Mouse (Mus musculus) frontal cortex, adult (tissue): ENCODE measurements at regions not wholly inside any gene's neighbourhood (a gene's known extent, or its start where the extent isn't known, plus 50 kb on each side); places are given as distances from the start of the nearest gene placed in this dataset.

Experiments
- ATAC-seq: cut with Nextera tagmentation; 2 replicates; pipeline ENCODE4 v1.9.2; 2017; ENCODE audit warnings: mild to moderate bottlenecking, moderate library complexity, mixed read lengths; ENCODE audit not compliant: low TSS enrichment

GRCm38 (mm10) chr3:140875500-140876200 is 336.5 kb downstream of the Pdha2 start:
- no peak for ATAC-seq

- no peak for ATAC-seq
These were observed 337.9 kb downstream of the Pdha2 start for GRCm38 (mm10) chr3:140874070-140874895.

DNA sequence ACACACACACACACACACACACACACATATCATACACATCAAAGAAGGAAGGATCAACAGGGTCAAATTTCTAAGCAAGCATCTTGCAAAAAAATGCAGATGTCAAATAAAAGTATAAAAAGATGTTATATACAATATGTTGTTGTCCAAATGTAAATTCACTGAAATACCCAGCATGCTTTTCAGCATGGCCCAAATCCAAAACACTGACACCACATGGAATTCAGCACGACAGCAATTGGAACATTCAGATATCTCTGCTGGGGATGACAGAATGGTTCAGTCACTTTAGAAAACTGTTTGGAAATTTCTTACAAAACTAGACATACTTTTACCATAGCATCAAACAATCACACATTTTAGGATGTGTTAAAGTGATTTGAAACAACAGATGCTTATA is 339.6 kb downstream of the Pdha2 start:
- no peak for ATAC-seq

DNA sequence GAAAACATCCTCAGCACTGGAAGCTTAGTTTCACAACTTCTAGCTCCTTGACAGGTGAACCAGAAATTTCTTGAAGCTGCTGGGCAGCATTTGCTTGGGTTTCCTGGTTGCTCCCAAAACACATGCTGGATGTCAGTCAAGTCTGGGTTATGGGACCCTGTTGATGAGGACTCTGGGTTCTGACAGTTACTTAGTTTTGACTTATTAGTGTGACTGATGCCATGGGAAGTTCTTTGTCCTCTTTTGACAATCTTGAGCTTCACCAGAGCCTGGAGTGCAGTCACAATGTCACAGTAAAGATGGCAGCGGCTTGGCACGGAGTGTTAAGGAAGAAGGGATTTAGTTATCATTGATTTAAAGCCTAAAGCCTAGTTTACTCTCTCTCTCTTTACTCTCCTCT is 340.9 kb downstream of the Pdha2 start:
- no peak for ATAC-seq

DNA sequence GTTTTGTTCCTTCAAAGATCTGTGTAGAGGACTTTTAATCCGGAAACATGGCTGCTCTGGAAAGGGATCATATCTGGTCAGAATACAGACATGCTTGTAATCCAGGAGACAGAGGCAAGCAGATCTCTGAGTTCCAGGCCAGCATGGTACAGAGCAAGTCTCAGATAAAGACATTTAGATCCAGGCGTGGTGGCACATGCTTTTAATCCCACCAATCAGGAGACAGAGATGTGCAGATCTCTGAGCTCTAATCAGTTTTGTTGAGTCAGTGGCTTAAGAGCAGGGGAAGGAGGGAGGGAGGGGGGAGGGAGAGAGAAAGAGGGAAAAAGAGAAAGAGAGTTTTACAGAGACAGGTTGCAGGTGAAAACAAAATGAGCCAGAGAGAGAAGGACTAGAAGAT is 372.0 kb downstream of the Pdha2 start:
- ATAC-seq: no peak

- no peak for ATAC-seq
These were observed 374.1 kb downstream of the Pdha2 start for GRCm38 (mm10) chr3:140837976-140838581.

- ATAC-seq: no peak
These were observed 390.9 kb downstream of the Pdha2 start for GRCm38 (mm10) chr3:140821266-140821665.

DNA sequence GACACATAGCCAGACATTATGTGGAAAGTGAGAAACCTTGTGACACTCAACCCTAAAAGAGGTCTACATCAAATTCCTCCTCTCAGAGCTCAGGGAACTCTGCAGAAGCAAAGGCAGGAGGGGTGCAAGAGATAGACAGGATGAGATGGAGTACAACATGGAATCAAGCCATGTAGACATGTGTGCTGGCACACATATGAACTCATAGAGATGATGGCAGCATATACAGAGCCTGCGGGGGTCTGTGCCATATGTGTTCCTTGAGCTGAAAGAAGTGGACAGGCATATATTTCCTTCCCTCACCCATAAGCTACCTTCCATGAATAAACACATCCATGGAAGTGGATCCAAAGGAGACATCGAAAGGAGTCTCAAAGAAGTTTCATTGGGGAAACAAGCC is 406.6 kb downstream of the Pdha2 start:
- ATAC-seq: no peak

GRCm38 (mm10) chr3:140792943-140793342 is 419.2 kb downstream of the Pdha2 start:
- peak; percentile 98 for ATAC-seq

- no peak for ATAC-seq
These were observed 426.5 kb downstream of the Pdha2 start for GRCm38 (mm10) chr3:140785700-140786099.

- no peak for ATAC-seq
These were observed 452.1 kb downstream of the Pdha2 start for GRCm38 (mm10) chr3:140760051-140760450.

- no peak for ATAC-seq
These were observed 467.7 kb downstream of the Pdha2 start for GRCm38 (mm10) chr3:140744501-140744900.

DNA sequence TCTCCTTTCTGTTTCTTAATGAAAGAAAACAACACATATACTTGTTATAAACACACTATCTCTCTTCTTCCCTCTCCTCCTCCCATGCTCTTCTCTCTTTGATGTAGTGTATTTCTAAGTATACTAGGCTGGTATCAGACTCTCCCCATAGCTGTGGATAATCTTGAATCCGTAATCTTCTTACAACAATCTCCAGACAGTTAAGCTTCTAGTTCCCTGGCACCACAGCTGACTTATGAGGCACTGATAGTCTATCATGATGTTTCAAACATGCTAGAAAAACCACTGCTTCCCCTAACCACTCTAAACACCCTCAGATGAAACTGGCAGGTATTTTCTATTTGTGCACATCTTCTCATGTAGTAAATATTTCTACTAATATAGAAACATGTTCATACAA is 471.7 kb downstream of the Pdha2 start:
- no peak for ATAC-seq

DNA sequence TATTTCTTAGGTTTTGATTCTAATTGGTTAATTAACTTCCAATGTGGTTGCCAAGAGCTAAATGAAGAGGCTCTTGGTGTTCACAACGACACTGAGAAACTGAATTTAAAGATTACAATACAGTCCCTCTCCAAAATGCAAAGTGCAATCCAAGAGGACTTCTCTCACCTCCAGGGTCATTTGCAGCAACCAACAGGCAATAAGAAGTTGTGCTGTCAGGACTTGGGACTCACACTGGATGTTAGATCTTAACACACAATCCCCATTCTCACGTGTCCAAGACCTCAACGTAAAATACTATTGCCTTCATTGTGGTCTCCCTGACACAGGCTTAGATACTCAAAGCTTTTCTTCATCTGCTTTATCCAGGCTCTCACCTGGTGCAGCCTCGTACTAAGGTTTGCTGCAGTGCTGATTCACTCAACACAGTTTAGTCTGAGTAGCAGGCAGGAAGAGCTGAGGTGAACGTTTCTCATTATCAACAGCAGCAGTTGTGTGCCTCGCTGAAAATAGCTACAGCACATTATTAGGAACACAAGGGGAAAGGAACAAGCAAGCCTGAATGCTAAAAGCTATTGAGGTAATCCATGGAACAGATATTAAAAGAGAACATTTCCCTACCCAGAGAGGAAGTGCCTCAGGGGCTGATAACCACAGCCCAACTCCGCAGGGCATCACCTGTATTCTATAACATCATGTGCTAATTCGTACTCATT is 473.3 kb downstream of the Pdha2 start:
- ATAC-seq: no peak

- no peak for ATAC-seq
These were observed 495.3 kb downstream of the Pdha2 start for GRCm38 (mm10) chr3:140716896-140717295.

DNA sequence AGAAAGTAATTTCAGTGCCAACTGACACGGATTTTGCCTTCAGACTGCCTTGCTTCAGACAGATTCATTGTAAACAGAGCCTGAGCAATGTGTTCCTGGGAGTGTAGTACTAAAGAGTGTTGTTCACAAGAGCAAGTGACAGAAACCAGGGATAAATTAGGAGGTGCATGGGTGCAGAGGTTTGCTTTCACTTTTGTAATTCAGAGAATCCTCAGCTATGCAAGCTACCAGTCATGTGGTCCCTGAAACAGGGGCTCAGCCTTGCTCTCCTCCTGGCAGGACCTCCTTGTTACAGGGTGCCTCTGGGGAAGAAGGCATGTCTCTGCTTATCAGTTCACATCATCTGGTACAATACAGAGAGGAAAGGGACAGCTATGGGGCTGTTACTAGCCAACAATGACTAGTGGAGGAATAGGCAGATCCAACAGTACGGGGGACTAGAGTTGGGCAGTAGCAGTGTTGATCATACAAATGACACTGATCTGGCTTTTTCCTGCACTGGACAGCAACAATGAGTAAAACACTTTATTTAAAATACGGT is 504.5 kb downstream of the Pdha2 start:
- ATAC-seq: no peak

DNA sequence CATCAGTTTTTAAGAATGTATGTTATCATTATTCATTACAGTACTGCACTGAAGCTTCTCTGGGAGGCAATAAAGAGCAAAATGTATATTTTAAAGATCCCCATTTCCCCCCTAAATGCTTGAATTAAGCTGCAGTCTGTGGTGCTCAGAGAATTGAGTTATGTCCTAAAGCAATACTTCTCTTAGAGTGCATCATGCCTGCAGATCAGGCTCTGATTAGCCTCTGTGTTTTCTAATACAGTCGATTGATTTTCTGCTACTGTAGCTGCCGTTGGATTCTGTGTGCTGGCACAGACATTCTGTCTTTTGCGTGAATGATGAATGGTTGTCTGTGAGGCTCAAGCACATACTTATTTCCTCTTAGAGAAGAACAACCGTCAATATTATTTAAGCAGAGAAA is 505.4 kb downstream of the Pdha2 start:
- ATAC-seq: no peak

DNA sequence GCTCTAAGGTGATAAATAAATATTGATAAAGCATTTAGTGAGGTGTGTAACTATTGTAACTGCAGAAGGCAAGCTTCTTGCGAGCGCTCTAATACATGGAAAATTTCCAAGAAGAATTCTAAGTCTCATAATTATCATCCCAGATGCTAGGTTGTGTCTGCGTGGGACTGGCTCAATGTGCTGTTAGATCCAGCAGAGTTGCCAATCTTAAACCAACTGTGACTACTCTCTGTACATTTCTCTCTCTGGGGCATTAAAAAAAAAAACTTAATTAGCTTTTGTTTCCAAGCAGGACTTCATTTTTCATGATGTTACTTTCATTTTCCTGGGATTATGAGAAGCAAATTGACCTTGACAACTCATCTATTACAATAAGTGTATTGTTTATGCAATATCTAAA is 506.6 kb downstream of the Pdha2 start:
- ATAC-seq: no peak

GRCm38 (mm10) chr3:140702929-140703328 is 509.2 kb downstream of the Pdha2 start:
- ATAC-seq: no peak

DNA sequence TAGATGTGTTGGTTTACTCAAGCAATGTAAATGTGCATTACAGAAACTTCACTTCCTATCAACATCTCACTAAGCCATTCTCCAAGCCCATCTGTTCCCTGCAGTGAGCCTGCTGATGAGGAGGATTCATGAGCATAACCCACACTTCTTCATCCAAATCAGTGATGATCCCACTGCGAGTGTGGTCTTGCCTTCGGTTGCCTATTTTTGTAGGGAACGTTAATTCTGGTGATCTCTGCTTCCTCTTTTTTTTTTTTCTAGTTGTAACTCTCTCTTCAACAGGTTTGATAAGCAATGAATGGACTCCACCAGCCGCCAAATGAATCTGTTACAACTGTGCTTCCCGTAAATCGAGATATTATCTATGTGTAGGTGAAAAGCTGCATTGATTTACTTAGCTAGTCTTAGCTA is 509.9 kb downstream of the Pdha2 start:
- no peak for ATAC-seq

GRCm38 (mm10) chr3:140697295-140697694 is 514.9 kb downstream of the Pdha2 start:
- no peak for ATAC-seq

- ATAC-seq: peak; percentile 57
These were observed 529.4 kb downstream of the Pdha2 start for GRCm38 (mm10) chr3:140682794-140683193.
